Mouse (Mus musculus) gastrocnemius, adult 18-20 months (tissue): ENCODE data around the gene Mrpl19. TPM values are rescaled to one million over a fixed set of nuclear protein-coding genes. Genes with fewer than 3 reads are reported as not detected.

ENCODE experiments used
- DNase-seq: peaks from one replicate; pipeline ENCODE4 v3.0.0; 2021; ENCODE audit warnings: low spot score
- total RNA-seq, 2 experiments: library from RNA; stranded (reverse); gene quantifications; 2 replicates each; pipeline ENCODE4 v1.2.3; 2021

Gene Mrpl19
- total RNA-seq, 2 experiments from 2014 or later, result 18.1 to 18.5 TPM

GRCm38 (mm10) chr6:81933281-81933680, 32.5 kb downstream of the Mrpl19 start:
- no peak for DNase-seq

- DNase-seq, result no peak
Observed at GRCm38 (mm10) chr6:81929402-81929801, 36.4 kb downstream of the Mrpl19 start.

DNA sequence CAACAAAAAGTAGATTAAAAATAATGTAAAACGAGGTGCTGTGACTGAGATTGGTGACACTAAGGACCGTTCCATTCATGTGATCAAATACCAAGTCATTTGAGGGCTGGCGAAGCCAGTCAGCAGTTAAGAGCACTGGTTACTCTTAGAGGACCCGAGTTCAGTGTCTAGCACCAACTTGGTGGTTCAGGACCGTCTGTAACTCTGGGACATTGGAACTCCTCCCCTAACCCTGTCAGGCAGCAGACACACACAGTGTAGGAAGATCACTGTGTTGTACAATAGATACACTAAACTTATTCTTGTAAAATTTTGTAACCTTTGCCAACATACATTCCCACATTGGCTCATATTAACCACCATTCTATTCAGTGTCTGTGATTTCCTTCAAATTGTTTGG, 41.5 kb downstream of the Mrpl19 start:
- no peak for DNase-seq

DNA sequence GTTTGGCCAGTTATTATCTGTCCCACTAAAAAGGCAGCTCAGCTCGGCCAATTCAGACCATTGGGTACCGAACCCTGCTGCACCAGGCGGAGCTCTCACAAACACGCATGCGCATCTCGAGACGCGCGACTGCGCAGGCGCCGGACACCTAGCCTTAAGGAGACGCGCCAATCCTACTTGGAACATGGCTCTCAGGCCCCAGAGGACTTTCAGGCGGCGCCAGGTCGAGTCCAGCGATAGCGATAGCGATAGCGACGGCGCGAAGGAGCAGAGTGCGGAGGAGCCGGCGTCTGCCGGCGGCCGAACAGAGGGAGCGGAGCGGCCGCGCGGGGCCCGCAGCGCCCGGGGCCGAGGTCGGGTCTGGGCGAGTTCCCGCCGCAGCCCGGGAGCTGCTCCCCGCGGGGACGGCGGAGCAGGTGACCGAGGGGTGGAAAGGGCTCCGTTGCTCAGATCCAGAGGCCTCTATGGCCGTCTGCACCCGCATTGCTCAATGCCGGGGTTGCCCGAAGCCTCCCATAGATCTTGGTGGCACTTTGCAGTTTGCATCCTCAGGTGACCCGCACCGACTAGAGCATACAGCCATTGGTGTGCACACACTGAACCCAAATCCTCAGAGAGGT, 42.1 kb downstream of the Mrpl19 start, which contains the start of gene Gcfc2:
Gene Gcfc2 (plus strand): TSS at position 147 of the 620 bp plus-strand sequence.
- peak; percentile 94 for DNase-seq

- DNase-seq, result no peak
Observed at GRCm38 (mm10) chr6:81912177-81912576, 53.6 kb downstream of the Mrpl19 start.

DNA sequence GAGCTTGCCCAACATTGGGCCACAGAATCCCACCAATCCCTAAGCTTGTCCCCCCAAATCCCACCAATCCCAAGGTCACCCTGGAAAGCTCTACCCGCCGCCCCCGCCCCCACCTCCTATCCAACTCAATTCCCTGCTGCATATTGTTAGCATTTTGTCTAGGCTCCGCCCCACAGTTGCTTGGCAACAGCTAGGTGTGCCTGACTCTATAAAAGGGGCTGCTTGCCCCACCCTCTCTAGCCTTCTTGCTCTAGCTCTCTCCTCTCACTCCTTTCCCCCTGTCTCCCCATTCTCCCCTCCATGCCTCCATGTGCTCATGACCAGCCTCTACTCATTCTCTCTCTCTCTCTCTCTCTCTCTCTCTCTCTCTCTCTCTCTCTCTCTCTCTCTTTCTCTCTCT, 54.0 kb downstream of the Mrpl19 start:
- no peak for DNase-seq

DNA sequence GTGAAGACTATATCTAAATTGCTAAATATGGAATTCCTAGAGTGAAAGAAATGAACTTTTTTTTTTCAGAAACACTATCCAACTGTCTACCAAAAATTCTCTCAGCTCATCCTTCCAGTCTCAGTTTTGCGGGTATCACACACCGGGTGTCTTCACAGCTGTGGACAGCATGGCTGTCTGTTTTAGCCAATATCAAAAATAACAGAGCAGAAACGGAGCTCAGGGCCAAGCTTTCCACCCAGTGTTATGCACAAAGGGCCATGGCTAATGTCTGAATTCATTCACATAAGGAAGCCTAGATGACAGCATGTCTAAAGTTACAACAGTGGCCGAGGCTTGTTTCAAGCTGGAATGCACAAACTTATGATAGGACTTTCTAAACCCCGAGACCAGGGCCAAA, 54.5 kb downstream of the Mrpl19 start:
- no peak for DNase-seq

DNA sequence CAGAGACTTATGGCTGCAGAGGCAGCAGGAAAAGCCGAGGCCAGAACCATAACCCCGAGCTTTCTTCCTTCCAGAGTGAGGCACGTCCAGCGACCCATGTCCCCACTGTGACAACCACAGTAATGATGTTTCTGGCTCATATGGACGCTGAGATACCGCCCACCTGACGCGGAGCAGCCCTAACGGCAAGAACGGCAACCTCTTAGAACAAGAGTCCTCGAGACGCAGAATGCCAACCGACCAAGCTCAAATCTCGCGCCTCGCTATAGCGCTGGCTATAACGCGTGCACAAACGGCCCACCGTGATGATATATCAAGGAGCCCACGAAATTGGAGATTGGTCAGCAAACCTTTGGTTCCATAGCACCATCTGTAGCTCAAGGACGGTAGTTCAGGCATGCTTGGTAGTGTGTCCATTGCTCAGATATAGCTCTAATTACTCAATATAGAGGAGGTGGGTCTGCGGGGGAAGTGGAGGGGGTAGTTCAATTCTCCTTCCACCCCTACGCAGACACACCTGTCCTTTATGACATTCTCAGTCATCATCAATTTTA, 55.4 kb downstream of the Mrpl19 start:
- DNase-seq, result no peak

Other genes starting within 250 kb of the Mrpl19 start
- 1 to 10 TPM; 1.3 to 2.1 TPM for gene Gcfc2, start 42.3 kb downstream of the Mrpl19 start, total RNA-seq
- 1 to 10 TPM in 1 of 2 experiments, under 1 TPM in 1; 0.66 to 1.2 TPM for gene Eva1a, start 75.1 kb upstream of the Mrpl19 start, total RNA-seq